Mouse (Mus musculus) C2C12 (cell line): ENCODE results near the gene Slc12a4.

ENCODE experiments used
- CEBPB ChIP-seq: IDR thresholded peaks from one replicate; pipeline ENCODE4 v1.6.1; 2011; ENCODE audit warnings: low read depth, mild to moderate bottlenecking, control low read depth, moderate library complexity
- CTCF ChIP-seq: IDR thresholded peaks from one replicate; pipeline ENCODE4 v1.5.1; 2011; ENCODE audit not compliant: control insufficient read depth, insufficient read depth, insufficient read length
- MAX ChIP-seq: IDR thresholded peaks from one replicate; pipeline ENCODE4 v1.6.1; 2011; ENCODE audit warnings: mild to moderate bottlenecking, control low read depth
- MYOD1 ChIP-seq: IDR thresholded peaks from one replicate; pipeline ENCODE4 v1.6.1; 2011; ENCODE audit warnings: low read depth; ENCODE audit not compliant: control insufficient read depth, insufficient read length
- USF1 ChIP-seq: IDR thresholded peaks from one replicate; pipeline ENCODE4 v1.6.1; 2011; ENCODE audit warnings: low read depth, mild to moderate bottlenecking, control low read depth, moderate library complexity

DNA sequence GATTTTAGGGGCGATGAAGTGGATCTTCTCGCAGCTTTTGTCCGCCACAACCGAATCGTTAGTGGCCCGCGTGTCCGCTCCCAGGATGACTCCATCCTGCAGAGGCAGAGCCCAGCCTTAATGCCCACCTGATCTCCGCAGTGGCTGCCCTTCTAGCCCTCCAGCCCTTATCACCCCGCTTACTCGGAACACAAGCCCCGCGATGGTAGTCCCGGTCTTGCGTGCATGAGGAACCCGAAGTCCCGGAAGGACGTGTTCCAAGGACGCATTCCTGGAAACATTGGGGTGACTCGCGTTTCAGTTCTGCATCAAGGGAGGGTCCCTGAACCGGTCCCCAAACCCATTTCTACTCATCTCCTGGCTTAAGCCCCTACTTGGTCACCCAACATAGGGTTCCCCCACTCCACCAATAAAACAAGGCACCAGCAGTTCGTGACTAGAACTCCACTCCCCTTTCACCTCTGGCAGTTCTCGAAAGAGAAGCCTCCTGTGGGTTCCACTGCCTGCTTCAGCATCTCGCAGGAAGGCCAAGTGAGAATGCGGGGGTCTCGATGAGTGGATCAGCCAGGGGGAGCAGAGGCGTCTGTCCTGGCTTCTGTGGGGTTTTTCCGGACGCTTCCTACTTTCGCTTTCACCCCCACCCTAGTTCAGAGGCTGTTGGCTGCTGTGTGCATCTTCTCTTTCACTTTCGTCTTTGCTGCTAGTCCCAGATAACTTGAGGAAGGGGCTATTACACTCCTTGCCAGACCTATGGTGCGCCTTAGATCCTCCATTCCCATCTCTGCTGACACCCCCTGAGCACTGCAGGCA, 28.2 kb downstream of the Slc12a4 start:
- TF ChIP-seq CTCF: no peak
- no peak for TF ChIP-seq MAX
- TF ChIP-seq USF1: no peak
- no peak for TF ChIP-seq CEBPB
- TF ChIP-seq MYOD1: no peak
